Mouse (Mus musculus): ENCODE measurements around the gene Hes1. TPM values are rescaled to one million over a fixed set of nuclear protein-coding genes. Genes with fewer than 3 reads are reported as not detected.

Hes1 gene
- polyA plus RNA-seq (2012; ENCODE audit: insufficient read depth, insufficient read length, low replicate concordance, missing spikeins): not detected in 2 replicates

DNA sequence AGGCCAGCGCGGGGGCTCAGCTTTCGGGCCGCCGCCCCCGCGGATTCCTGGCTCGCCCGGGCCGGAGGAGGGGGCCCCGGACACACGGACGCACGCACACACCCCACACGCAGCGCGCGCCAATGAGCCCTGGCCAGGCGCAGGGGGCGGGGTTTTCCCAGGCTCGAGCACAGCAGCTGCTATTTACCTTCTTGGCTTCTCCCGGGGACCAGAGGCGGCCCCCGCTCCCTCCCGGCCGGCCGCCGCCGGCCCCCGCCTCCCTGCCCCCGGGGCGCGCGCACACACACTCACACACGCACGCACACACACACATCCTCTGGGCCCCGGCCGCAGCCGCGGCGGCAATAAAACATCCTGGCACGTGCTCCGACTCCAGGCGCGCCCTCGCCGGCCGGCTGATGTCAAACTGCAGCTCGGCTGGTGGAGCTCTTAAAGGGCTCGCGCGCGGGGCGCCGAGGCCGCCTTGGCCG lies at the start of gene Hes1:
Gene Hes1 (plus strand): TSS at position 401 of the 470 bp plus-strand sequence.
- Histone ChIP-seq H3K4me1 (ENCODE audit: control insufficient read depth, insufficient read depth, low read length) (peaks cover 30% of the 10 kb centered on the region), H3K27ac (ENCODE audit: insufficient read depth, low read depth, low read length) (no peak within 1 kb of the TSS), H3K4me3 (ENCODE audit: insufficient read depth, low read depth, low read length) (peak within 1 kb of the TSS; percentile 67)
- TF ChIP-seq CTCF (IDR thresholded peaks at IDR 0.05; ENCODE audit: insufficient read depth, low read depth, low read length) (no peak), POLR2A (IDR thresholded peaks at IDR 0.05; ENCODE audit: insufficient read depth, low read depth, low read length) (no peak)
- WGBS: 0% methylated on average over 49 of the region's 57 CpGs

DNA sequence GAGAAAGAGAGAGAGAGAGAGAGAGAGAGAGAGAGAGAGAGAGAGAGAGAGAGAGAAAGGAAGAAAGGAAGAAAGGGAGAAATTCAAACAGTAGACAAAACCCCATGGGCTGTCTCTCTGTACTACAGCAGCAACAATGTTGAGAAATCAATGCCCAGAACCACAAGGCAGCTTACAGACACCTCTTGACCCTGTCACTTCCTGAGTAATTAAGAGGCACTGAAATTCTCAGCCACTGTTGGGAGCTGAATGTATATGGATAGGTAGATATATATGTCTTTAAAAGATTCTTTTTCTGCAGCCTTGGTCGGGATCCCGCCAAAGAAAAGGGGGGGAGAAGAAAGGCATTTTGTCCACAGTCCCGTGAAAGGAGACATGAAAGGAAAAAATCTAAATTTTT lies 48.1 kb upstream of the Hes1 start:
- Histone ChIP-seq H3K4me3 (ENCODE audit: insufficient read depth, low read depth, low read length) (no peak overlapping the region), H3K4me1 (ENCODE audit: control insufficient read depth, insufficient read depth, low read length) (peaks cover 6% of the 10 kb centered on the region; the same call in 1 of the 2 replicates), H3K27ac (ENCODE audit: insufficient read depth, low read depth, low read length) (no peak overlapping the region)
- TF ChIP-seq CTCF (IDR thresholded peaks at IDR 0.05; ENCODE audit: insufficient read depth, low read depth, low read length) (no peak), POLR2A (IDR thresholded peaks at IDR 0.05; ENCODE audit: insufficient read depth, low read depth, low read length) (no peak)
- 69% methylated on average over 3 of the region's 3 CpGs for WGBS

DNA sequence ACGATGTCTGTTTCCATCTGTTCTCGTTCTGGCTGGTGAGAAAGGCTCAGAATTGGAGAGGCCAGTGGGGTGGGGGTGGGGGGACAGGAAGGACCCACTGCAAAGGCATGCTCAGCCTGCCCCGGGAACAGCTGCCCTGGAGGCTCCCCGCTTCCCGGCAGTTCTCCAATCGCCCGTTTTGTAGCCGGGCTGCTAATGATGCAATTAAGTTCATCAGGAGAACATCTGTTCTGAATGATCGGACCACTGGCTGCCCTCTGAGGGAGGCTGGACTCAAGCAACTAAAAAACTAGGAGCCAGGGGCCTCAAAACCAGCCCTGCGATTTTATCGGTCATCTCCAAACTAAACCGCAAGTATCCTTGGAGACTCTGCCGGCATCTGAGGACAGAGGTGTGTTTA lies 44.1 kb upstream of the Hes1 start:
- no peak for TF ChIP-seq POLR2A (IDR thresholded peaks at IDR 0.05; ENCODE audit: insufficient read depth, low read depth, low read length)
- TF ChIP-seq CTCF (IDR thresholded peaks at IDR 0.05; ENCODE audit: insufficient read depth, low read depth, low read length): no peak
- Histone ChIP-seq H3K4me1 (ENCODE audit: control insufficient read depth, insufficient read depth, low read length) (peaks cover 33% of the 10 kb centered on the region), H3K27ac (ENCODE audit: insufficient read depth, low read depth, low read length) (no peak overlapping the region), H3K4me3 (ENCODE audit: insufficient read depth, low read depth, low read length) (no peak overlapping the region)
- 56% methylated on average over 13 of the region's 13 CpGs for WGBS

DNA sequence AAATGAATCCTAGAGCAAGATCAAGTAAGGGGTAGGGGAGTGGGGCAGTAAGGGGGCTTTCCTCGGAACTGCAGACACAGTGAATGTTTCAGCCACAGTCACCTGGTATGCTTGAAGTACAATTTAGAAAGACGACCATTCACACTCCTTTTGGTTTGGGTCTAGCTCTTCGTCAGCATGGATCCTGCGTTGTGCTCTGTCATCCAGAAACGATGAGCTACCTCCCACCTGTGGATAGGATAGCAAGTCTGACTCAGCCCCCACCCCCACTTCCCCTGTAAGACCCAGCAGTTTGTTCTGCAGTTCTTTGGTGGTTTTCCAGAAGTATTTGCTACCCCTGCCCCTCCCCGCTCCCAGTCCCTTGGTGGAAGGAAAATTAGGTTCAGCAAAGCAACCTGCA lies 41.8 kb upstream of the Hes1 start:
- Histone ChIP-seq H3K27ac (ENCODE audit: insufficient read depth, low read depth, low read length) (no peak overlapping the region), H3K4me3 (ENCODE audit: insufficient read depth, low read depth, low read length) (no peak overlapping the region), H3K4me1 (ENCODE audit: control insufficient read depth, insufficient read depth, low read length) (peaks cover 33% of the 10 kb centered on the region)
- WGBS: 37% methylated on average over 6 of the region's 6 CpGs
- TF ChIP-seq CTCF (IDR thresholded peaks at IDR 0.05; ENCODE audit: insufficient read depth, low read depth, low read length): no peak
- no peak for TF ChIP-seq POLR2A (IDR thresholded peaks at IDR 0.05; ENCODE audit: insufficient read depth, low read depth, low read length)

DNA sequence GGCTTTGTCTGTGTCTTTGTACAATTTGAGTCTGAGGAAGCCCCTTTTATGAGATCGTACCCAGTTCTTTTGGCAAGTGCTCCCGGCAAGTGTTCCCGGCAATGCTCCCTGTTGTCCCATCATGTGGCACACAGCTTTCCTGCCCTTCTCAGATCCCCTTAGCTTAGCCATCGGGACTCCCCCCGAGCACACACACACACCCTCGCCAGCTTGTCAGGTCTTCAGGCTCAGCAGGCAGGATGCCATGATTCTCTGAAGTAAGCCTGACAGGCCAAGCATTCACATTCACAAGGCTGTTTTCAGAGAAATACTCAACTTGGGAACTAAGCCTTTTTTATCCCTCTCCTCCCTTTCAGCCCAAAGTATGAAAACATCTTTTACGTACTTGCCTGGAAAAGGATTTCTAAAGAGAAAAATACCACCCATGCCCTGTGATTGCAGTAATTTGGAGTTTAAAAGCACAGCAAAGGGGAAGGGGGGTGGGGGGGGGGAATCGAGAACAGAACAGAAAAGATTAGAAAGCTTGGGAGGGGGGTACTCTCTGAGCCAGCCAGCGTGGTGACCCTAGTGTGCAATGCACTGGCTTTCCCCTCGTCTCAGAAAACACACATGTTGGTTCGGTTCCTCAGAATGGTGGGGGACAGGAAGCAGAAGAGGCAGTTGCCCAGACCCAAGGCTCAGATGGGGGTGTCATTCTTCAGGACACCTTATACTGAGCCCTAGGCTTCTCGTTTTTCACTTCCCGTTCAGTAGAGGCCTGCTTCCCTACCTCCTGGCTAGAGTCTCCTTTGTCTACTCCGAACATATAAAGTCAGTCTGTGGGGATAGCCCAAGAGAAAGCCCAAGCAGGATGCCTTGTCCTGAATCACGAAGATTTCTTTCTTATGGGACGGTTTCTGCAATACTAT lies 41.0 kb upstream of the Hes1 start:
- Histone ChIP-seq H3K27ac (ENCODE audit: insufficient read depth, low read depth, low read length) (no peak overlapping the region), H3K4me3 (ENCODE audit: insufficient read depth, low read depth, low read length) (no peak overlapping the region), H3K4me1 (ENCODE audit: control insufficient read depth, insufficient read depth, low read length) (peaks cover 33% of the 10 kb centered on the region)
- TF ChIP-seq CTCF (IDR thresholded peaks at IDR 0.05; ENCODE audit: insufficient read depth, low read depth, low read length): no peak
- no peak for TF ChIP-seq POLR2A (IDR thresholded peaks at IDR 0.05; ENCODE audit: insufficient read depth, low read depth, low read length)
- WGBS: 35% methylated on average over 16 of the region's 16 CpGs

DNA sequence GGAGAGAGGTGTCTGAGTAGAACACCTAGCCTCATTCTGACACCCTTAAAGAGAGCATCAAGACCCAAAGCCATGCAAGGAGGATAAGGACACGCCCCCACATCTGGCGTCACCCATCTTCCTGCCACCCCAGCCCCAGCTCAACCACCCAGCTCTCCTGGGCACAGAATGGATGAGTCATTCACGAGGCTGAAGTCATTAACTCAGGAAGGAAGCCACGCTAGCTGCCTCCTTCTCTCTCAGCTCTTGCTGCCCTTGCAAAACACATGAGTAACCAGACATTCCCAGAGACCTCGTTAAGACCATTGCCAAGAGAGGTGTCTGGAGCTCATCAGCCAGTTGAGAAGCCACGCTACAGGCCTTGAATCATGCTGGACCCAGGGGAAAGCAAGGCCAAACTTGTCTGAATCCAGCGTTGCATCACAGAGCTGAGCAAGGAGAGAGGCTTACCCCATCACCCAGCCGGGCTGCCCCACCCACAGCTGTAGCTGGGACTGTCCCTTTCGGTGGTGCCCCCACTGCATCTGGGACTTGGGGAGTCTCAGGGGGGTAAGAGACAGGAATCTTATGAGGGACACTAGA lies 39.4 kb upstream of the Hes1 start:
- 52% methylated on average over 9 of the region's 9 CpGs for WGBS
- no peak overlapping the region; the same call in 1 of the 2 replicates for H3K27ac ChIP-seq (ENCODE audit: insufficient read depth, low read depth, low read length)
- no peak for TF ChIP-seq CTCF (IDR thresholded peaks at IDR 0.05; ENCODE audit: insufficient read depth, low read depth, low read length)
- TF ChIP-seq POLR2A (IDR thresholded peaks at IDR 0.05; ENCODE audit: insufficient read depth, low read depth, low read length): no peak
- no peak overlapping the region for H3K4me3 ChIP-seq (ENCODE audit: insufficient read depth, low read depth, low read length)
- H3K4me1 ChIP-seq (ENCODE audit: control insufficient read depth, insufficient read depth, low read length): peaks cover 34% of the 10 kb centered on the region

DNA sequence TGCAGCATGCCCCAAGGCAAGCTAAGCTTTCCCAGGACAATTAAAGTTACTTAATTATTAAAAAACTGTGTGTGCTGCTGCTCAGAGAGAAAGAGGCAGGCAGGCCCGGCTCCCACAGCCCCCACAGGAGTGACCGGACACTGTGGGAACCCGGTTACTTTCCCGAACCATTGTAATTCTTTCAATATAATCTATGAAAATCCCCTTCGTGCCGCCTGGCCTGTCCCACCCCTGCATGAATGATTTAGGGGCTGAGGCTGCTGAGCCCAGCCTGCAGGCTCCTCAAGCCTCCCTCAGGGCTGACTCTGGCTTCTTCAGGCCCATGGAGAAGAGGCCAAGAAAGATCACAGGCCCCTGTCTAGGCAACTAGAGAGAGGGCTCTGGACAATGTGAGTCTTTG lies 36.0 kb upstream of the Hes1 start:
- H3K4me3 ChIP-seq (ENCODE audit: insufficient read depth, low read depth, low read length): no peak overlapping the region
- H3K4me1 ChIP-seq (ENCODE audit: control insufficient read depth, insufficient read depth, low read length): peaks cover 24% of the 10 kb centered on the region
- 70% methylated on average over 6 of the region's 6 CpGs for WGBS
- TF ChIP-seq CTCF (IDR thresholded peaks at IDR 0.05; ENCODE audit: insufficient read depth, low read depth, low read length) (no peak), POLR2A (IDR thresholded peaks at IDR 0.05; ENCODE audit: insufficient read depth, low read depth, low read length) (no peak)
- no peak overlapping the region for H3K27ac ChIP-seq (ENCODE audit: insufficient read depth, low read depth, low read length)

DNA sequence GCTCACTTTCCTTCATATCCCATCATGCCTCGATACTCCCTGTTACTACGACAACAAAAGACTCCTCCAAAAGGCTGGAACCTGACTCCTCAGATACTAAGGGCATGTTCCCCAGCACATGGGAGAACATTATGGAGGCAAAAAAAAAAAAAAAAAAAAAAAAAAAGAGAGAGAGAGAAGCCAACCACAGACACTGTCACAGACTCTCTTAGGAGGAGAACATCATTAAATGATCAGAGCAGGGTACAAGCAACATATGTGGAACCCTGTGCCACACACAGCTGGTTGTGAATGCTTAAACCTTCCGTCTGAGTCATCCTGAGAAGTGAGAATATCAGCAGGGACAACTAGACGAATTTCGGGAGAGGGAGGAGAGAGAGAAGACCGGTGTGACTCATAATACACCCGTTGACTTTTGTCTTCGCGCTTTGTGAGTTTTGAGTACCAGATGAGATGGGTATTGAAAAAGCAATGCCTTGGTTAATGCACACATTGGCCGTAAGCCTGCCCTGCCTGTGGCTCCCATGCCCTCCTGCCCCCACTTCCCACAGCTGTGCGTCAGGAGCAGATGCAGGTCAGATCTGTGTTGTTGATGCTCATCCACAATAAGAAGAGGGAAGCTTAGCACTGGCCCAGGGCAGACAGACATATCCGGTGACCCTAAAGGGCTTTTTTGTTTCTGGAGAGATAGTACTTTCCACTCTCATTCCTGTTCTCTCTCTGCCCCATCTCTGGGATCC lies 34.8 kb upstream of the Hes1 start:
- Histone ChIP-seq H3K4me3 (ENCODE audit: insufficient read depth, low read depth, low read length) (no peak overlapping the region), H3K4me1 (ENCODE audit: control insufficient read depth, insufficient read depth, low read length) (peaks cover 20% of the 10 kb centered on the region), H3K27ac (ENCODE audit: insufficient read depth, low read depth, low read length) (no peak overlapping the region)
- 49% methylated on average over 12 of the region's 12 CpGs for WGBS
- TF ChIP-seq POLR2A (IDR thresholded peaks at IDR 0.05; ENCODE audit: insufficient read depth, low read depth, low read length): no peak
- TF ChIP-seq CTCF (IDR thresholded peaks at IDR 0.05; ENCODE audit: insufficient read depth, low read depth, low read length): no peak
